Mouse (Mus musculus): Measurements from ENCODE around the gene Olfr368. TPM values are rescaled to one million over a fixed set of nuclear protein-coding genes. Genes with fewer than 3 reads are reported as not detected.
A peak's percentile ranks its signal among the peaks of the same experiment; 100 is the strongest.

Olfr368 gene
- not detected in 2 replicates for polyA plus RNA-seq (2015; fragmentation: Nextera tagmentation; extraction: Ambion mirVana)

DNA sequence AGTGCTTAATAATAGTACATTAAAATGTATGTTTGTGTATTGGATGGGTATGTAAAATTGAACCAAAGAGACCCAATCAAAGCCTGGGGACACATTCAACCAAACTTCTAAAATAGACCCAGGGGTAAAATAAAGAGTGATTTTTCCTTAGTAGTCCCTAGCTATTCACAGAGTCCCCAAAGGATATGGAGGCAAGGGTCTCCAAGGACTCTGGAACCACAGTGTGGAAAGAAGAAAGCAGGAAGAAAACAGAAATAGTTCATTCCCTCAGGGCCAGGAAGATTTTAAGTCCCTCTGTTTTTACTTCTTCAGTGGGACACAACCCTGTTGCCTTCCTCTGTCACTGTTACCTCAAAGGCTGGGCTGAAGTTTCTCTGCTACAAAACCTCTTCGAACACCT is at the start of gene Olfr368:
Gene Olfr368 (plus strand): TSS at position 301 of the 400 bp plus-strand sequence.
- Histone ChIP-seq H3K4me1 (no peaks in the 10 kb centered on the region), H3K9me3 (replicated peaks) (no peaks in the 10 kb centered on the region), H3K4me3 (no peak within 1 kb of the TSS), H3K9ac (no peak within 1 kb of the TSS), H3K4me2 (no peak within 1 kb of the TSS), H3K27ac (no peak within 1 kb of the TSS), H3K36me3 (ENCODE audit: poor library complexity, severe bottlenecking) (no peaks in the 10 kb centered on the region), H3K27me3 (no peaks in the 10 kb centered on the region)
- WGBS = 81% methylated on average over 1 of the region's 1 CpGs
- ATAC-seq = no peak

DNA sequence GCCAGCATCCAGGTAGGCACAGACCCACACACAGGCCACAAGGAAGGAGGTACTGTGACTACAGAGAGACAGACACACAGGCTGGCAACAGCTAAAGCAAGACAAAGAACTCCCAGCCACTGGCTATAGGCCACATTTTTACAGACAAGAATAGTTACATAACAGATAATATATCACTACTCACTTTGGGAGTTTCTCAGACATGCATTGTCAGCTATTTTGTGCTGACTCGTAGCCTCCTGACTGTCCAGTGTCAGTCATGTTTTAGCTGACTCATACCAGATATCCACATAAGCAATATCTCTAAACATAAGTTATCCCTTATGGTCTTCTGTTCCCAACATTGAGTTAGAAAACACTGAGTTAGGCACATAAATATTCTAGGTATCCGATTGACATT is 7.0 kb downstream of the Olfr368 start:
- no peak for ATAC-seq
- Histone ChIP-seq H3K36me3 (ENCODE audit: poor library complexity, severe bottlenecking) (no peaks in the 10 kb centered on the region), H3K4me1 (no peaks in the 10 kb centered on the region), H3K9me3 (replicated peaks) (no peaks in the 10 kb centered on the region), H3K9ac (no peak overlapping the region), H3K27me3 (no peaks in the 10 kb centered on the region), H3K4me2 (no peak overlapping the region), H3K4me3 (no peak overlapping the region), H3K27ac (no peak overlapping the region)
- WGBS = 85% methylated on average over 2 of the region's 2 CpGs

DNA sequence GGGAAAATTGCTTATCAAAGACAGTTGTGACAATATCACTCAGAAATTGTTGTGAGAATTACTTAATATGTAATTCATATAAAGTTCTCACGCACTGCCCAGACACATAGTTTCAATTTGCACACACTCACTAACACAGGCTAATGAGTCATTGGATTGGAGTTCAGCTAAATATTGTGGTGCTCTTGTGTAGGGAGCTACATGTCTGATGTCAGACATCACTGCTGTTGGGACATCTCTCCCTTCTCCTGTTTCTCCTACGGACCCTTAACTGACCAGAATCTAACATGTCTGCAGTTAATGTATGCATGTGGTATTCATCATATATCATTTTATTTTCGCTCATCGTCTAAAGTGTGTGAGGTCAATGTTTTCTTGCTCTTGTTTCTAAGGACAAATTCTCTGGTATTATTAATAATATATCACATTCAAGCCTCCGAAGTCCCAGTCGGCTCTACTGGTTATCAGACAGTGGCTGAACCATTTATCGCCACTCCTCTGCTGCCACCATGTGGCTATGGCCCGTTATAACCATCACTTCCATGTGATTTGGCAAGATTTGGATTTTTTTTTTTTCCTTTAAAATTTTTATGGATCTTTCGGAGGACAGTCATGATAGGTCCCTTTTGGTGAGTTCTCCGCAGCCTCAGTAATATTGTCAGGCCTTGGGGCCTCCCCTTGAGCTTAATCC is 12.3 kb downstream of the Olfr368 start:
- no peak for ATAC-seq
- H3K9ac ChIP-seq = no peak overlapping the region
- no peak overlapping the region for H3K4me3 ChIP-seq
- H3K4me2 ChIP-seq = no peak overlapping the region
- WGBS = 61% methylated on average over 10 of the region's 10 CpGs
- H3K9me3 ChIP-seq (replicated peaks) = no peaks in the 10 kb centered on the region
- H3K27ac ChIP-seq = no peak overlapping the region
- H3K36me3 ChIP-seq (ENCODE audit: poor library complexity, severe bottlenecking) = no peaks in the 10 kb centered on the region
- H3K27me3 ChIP-seq = no peaks in the 10 kb centered on the region
- H3K4me1 ChIP-seq = no peaks in the 10 kb centered on the region

DNA sequence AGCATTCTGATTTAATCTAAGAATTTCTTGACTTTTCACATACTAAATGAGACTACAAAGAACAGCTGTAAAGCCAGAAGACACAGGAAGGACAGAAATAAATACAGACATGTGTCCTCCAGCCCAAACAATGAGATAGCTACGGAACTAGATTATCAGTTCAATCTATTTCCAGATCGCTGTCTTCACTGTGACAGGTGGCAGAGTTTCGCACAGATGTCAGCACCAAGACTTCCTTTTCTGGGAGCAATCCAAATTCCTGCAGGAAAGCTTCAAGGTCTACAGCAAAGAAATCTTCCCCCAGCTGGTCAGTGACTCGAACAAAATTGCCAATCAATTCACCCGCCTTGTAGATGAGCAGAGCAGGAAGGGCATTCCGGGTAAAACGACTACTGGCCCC is 25.4 kb downstream of the Olfr368 start:
- 91% methylated on average over 7 of the region's 7 CpGs for WGBS
- Histone ChIP-seq H3K4me1 (no peaks in the 10 kb centered on the region), H3K4me2 (no peak overlapping the region), H3K27me3 (no peaks in the 10 kb centered on the region), H3K9ac (no peak overlapping the region), H3K4me3 (no peak overlapping the region), H3K9me3 (replicated peaks) (no peaks in the 10 kb centered on the region), H3K27ac (no peak overlapping the region), H3K36me3 (ENCODE audit: poor library complexity, severe bottlenecking) (peaks cover 68% of the 10 kb centered on the region)
- no peak for ATAC-seq

DNA sequence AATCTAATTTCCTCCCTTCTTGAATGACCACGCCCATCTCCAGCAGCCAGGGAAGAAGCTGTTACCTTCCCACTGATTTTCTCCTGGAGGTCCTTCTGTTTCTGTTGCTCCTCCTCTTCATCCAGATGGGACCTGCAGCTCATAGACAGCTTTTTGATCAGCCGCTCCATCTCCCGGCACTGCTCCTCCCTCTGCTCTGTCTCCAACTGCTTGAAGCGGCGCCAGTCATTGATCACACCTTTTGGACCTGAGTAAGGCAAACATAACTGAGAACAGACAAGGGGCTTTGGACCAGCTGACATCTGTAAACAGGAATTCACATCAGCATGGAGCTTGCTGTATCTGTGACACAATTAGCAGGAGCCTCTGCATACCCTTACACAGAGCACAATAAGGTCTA is 29.3 kb downstream of the Olfr368 start:
- H3K27ac ChIP-seq = no peak overlapping the region
- H3K9ac ChIP-seq = no peak overlapping the region
- no peak overlapping the region for H3K4me2 ChIP-seq
- no peaks in the 10 kb centered on the region for H3K9me3 ChIP-seq (replicated peaks)
- H3K27me3 ChIP-seq = no peaks in the 10 kb centered on the region
- H3K4me3 ChIP-seq = no peak overlapping the region
- peaks cover 62% of the 10 kb centered on the region for H3K36me3 ChIP-seq (ENCODE audit: poor library complexity, severe bottlenecking)
- H3K4me1 ChIP-seq = peaks cover 14% of the 10 kb centered on the region
- 95% methylated on average over 5 of the region's 5 CpGs for WGBS
- ATAC-seq = no peak

GRCm38 (mm10) chr2:37358633-37359540 is 32.6 kb downstream of the Olfr368 start, which contains the start of gene Pdcl:
Pdcl (minus strand) TSS chr2:37359332.
- Histone ChIP-seq H3K9ac (peak within 1 kb of the TSS; percentile 78), H3K4me2 (peak within 1 kb of the TSS; percentile 62), H3K9me3 (replicated peaks) (no peaks in the 10 kb centered on the region), H3K36me3 (ENCODE audit: poor library complexity, severe bottlenecking) (peaks cover 33% of the 10 kb centered on the region), H3K4me1 (peaks cover 14% of the 10 kb centered on the region), H3K27ac (peak within 1 kb of the TSS; percentile 92), H3K4me3 (peak within 1 kb of the TSS; percentile 72), H3K27me3 (no peaks in the 10 kb centered on the region)
- peak; percentile 98 for ATAC-seq
- under 1% methylated on average over 42 of the region's 42 CpGs for WGBS

DNA sequence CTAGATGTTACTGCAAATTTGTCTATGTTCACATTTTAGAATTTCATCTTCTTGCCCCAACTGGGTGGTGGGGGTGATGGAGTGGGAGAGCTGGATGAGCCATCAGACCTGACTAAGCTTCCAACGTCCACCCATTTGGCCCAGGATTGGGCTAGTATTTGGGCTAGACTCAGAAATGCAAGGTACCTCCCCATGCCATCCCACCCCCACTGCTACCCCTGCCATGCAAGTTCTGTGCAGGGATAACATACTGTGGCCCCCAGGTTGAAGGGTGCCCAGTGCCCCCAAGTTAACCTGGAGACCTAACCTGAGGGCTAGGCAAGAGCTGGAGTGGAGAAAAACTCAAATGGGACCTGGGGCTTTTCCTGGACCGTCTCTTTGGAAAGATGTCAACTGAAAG is 33.6 kb downstream of the Olfr368 start:
- 93% methylated on average over 2 of the region's 2 CpGs for WGBS
- H3K4me2 ChIP-seq = no peak overlapping the region; the same call in 1 of the 2 replicates
- ATAC-seq = no peak
- H3K27ac ChIP-seq = no peak overlapping the region
- H3K36me3 ChIP-seq (ENCODE audit: poor library complexity, severe bottlenecking) = peaks cover 23% of the 10 kb centered on the region
- H3K9ac ChIP-seq = no peak overlapping the region
- no peaks in the 10 kb centered on the region for H3K9me3 ChIP-seq (replicated peaks)
- H3K27me3 ChIP-seq = no peaks in the 10 kb centered on the region
- peaks cover 14% of the 10 kb centered on the region for H3K4me1 ChIP-seq
- no peak overlapping the region for H3K4me3 ChIP-seq

GRCm38 (mm10) chr2:37370651-37371050 is 44.3 kb downstream of the Olfr368 start:
- ATAC-seq = no peak
- Histone ChIP-seq H3K27me3 (no peaks in the 10 kb centered on the region), H3K4me1 (no peaks in the 10 kb centered on the region), H3K36me3 (ENCODE audit: poor library complexity, severe bottlenecking) (peaks cover 12% of the 10 kb centered on the region), H3K9me3 (replicated peaks) (no peaks in the 10 kb centered on the region), H3K27ac (no peak overlapping the region), H3K4me3 (no peak overlapping the region), H3K9ac (no peak overlapping the region), H3K4me2 (no peak overlapping the region)
- WGBS = 97% methylated on average over 2 of the region's 2 CpGs

DNA sequence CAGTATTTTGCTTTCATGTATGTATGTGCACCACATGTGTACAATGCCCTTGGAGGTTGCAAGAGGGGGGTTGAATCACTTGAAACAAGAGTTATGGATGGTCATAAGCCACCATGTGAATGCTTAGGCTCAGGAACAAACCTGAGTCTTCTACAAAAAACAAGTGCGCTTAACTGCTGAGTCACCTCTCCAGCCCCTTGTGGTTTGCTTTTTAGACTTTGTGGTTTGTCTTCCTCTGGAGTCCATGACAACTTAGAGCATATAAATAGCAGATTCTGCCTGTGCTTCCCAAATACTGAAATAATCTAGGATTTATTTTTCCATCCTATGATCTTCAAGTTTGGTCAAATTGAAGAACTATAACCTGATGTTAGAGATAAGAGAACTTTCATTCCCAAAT is 49.7 kb downstream of the Olfr368 start:
- Histone ChIP-seq H3K4me3 (no peak overlapping the region), H3K36me3 (ENCODE audit: poor library complexity, severe bottlenecking) (peaks cover 40% of the 10 kb centered on the region), H3K4me2 (no peak overlapping the region), H3K9ac (no peak overlapping the region), H3K27me3 (no peaks in the 10 kb centered on the region), H3K4me1 (no peaks in the 10 kb centered on the region), H3K27ac (no peak overlapping the region), H3K9me3 (replicated peaks) (no peaks in the 10 kb centered on the region)
- no peak for ATAC-seq
- WGBS = 95% methylated on average over 1 of the region's 1 CpGs

DNA sequence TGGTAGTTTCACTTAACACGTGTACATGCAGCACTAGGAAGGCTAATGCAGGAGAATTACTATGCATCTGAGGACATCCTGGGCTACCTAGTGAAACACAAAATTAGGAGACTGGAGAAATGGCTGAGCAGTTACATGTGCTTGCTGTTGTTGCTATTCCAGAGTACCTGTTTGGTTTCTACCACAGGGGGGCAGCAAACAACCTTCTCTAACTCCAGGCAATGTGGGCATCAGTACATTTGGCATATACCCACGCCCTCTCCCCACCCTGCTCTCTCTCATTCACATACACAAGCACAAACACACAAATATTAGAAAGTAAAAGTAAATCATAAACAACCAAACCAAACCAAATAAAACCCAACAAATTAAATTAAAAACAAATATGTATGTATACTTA is 53.9 kb downstream of the Olfr368 start:
- no peak overlapping the region for H3K4me3 ChIP-seq
- no peaks in the 10 kb centered on the region for H3K4me1 ChIP-seq
- 53% methylated on average over 2 of the region's 2 CpGs for WGBS
- no peak overlapping the region for H3K27ac ChIP-seq
- ATAC-seq = no peak; the same call in 1 of the 2 replicates
- no peak overlapping the region for H3K4me2 ChIP-seq
- no peak overlapping the region for H3K9ac ChIP-seq
- no peaks in the 10 kb centered on the region for H3K27me3 ChIP-seq
- H3K9me3 ChIP-seq (replicated peaks) = no peaks in the 10 kb centered on the region
- H3K36me3 ChIP-seq (ENCODE audit: poor library complexity, severe bottlenecking) = peaks cover 53% of the 10 kb centered on the region
